19 mouse cellular contexts compared by ENCODE assay signal in the genomic region with DNA sequence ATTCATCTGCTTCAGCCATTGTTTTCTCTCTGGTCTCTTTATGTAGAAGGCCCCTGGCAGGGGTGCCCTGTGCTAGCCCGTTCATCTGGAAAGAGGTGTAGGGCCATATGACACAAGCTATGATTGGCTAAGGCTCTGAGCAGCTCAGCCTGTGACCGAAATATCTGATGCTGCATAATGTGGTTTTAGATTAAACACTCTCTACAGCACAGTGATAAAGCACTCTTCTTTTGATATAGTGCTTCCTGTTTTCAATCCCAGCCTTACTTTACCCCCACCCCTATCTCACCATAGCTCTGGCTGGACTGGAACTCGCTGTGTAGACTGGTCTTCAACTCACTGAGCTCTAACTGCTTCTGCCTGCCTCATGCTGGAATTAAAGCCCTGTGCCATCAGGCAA. TPM values are rescaled to one million over a fixed set of nuclear protein-coding genes. Genes with fewer than 3 reads are reported as not detected.
DNase-seq lines count a peak whose midpoint lies in the region; ATAC-seq lines count a peak whose summit lies in the region.
"Had no signal": no experiment of that assay in that cellular context is flagged by ENCODE, and none has a peak within 500 bp of the region (broad histone marks: within the 10 kb centered on the region; RNA-seq: fewer than 3 reads in every experiment).

No protein-coding gene starts in this region.

- intact Hi-C loops in left cerebral cortex, postnatal 36 days (cut with DNase I): no loop called here

- peak; percentile 20 for ATAC-seq in inflammation-experienced regulatory T-cells, adult 6 months
- ATAC-seq: forebrain, embryonic 14.5 days; midbrain, embryonic 15.5 days had no signal

- peak; percentile 64 for DNase-seq in heart, adult 11 months
- DNase-seq in heart, adult 8-10 months (ENCODE audit: low spot score): no peak
- DNase-seq in thymus, postnatal 0 days (ENCODE audit: low spot score): peak; percentile 7
- DNase-seq in thymus, postnatal 36 days: no peak
- DNase-seq in MEL-GATA-1-ER (ENCODE audit: extremely low read depth, low read depth): peak; percentile 47
- no peak for DNase-seq in left cerebral cortex, postnatal 36 days (ENCODE audit: low spot score in 2 of 2)
- no peak for DNase-seq in layer of hippocampus, adult 11-12 months (ENCODE audit: low spot score)
- DNase-seq: adrenal gland, adult 2 months; cerebellum, adult 18-20 months; cerebellum, postnatal 36 days; gastrocnemius, postnatal 10 days; heart, adult 18-20 months; heart, postnatal 36 days; kidney, adult 8-10 months; kidney, postnatal 10 days; lung, postnatal 10 days had no signal

RNA-seq across cellular contexts. Expression of a gene that starts 2.3 kb away (rescaled TPM):
- total RNA-seq in heart, adult 8-10 months (2022): 1 to 10 TPM; 4.1 to 5.2 (median 4.7) TPM
- polyA plus RNA-seq in thymus, postnatal 0 days (2015; fragmentation: Nextera tagmentation; extraction: Ambion mirVana): 9.3 and 9.4 TPM in 2 replicates
- polyA plus RNA-seq in inflammation-experienced regulatory T-cells, adult 6 months (2017; shearing (Covaris generic)): 10 to 100 TPM in 2 of 3 experiments, 1 to 10 TPM in 1; 5.9 to 17.6 (median 15.4) TPM
- 10 to 100 TPM in 1 of 2 experiments, 1 to 10 TPM in 1; 9.3 to 10.3 TPM for total RNA-seq in left cerebral cortex, postnatal 36 days (2021)

RNA-seq across cellular contexts. Expression of a gene that starts 46.2 kb away (rescaled TPM):
- total RNA-seq in heart, adult 8-10 months (2022): under 1 TPM in 3 of 4 experiments, not detected in 1; 0.37 to 0.82 (median 0.56) TPM
- 9.7 and 12.1 TPM in 2 replicates for polyA plus RNA-seq in thymus, postnatal 0 days (2015; fragmentation: Nextera tagmentation; extraction: Ambion mirVana)
- polyA plus RNA-seq in inflammation-experienced regulatory T-cells, adult 6 months (2017; shearing (Covaris generic)): 1 to 10 TPM; 4.0 to 5.4 (median 4.2) TPM
- under 1 TPM; 0.52 to 0.94 TPM for total RNA-seq in left cerebral cortex, postnatal 36 days (2021)

RNA-seq across cellular contexts. Expression of a gene that starts 57.5 kb away (rescaled TPM):
- total RNA-seq in heart, adult 8-10 months (2022): 10 to 100 TPM; 20.0 to 27.3 (median 24.3) TPM
- polyA plus RNA-seq in thymus, postnatal 0 days (2015; fragmentation: Nextera tagmentation; extraction: Ambion mirVana): 90.5 and 99.0 TPM in 2 replicates
- polyA plus RNA-seq in inflammation-experienced regulatory T-cells, adult 6 months (2017; shearing (Covaris generic)): 10 to 100 TPM; 30.2 to 49.2 (median 34.7) TPM
- total RNA-seq in left cerebral cortex, postnatal 36 days (2021): 10 to 100 TPM; 51.1 to 86.5 TPM

Comparison
In these comparisons a context has a peak if more than half of its experiments do, and no peak if none do; other contexts are left out.
1. DNase-seq: peak in heart, adult 11 months (single experiment), thymus, postnatal 0 days (single experiment) and MEL-GATA-1-ER (single experiment); none in heart, adult 8-10 months (single experiment), thymus, postnatal 36 days (0 of 2), left cerebral cortex, postnatal 36 days (0 of 2) and layer of hippocampus, adult 11-12 months (single experiment).